Mouse (Mus musculus): Measurements from ENCODE around the gene Rab6b. TPM values are rescaled to one million over a fixed set of nuclear protein-coding genes. Genes with fewer than 3 reads are reported as not detected.
"Not testable (repeated sequence)": the region's sequence is repeated elsewhere in the genome, so short reads cannot be mapped to it uniquely, and the experiment has no call there.

Rab6b gene
- total RNA-seq, 2 experiments from 2014 or later: 536 to 566 TPM

DNA sequence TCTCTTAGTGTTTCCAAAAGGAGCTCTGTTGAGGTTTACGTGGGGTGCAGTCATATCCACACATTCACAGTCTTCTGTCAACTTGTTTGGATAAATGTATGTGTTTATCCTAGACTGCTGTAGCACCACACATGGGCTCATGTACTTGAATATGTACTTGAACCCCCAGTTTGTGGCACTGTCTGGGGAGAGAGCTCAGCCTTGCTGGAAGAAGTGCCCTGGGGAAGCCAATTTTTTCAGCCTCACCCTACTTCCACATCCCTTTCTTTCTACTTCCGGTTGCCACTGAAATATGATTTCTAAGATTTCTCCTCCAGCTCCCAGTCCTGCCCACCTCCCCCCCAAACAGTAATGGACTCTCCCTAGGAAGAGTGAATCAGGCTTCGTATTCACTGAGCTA lies 17.9 kb upstream of the Rab6b start:
- DNase-seq (ENCODE audit: low spot score in 2 of 2): peak in 1 of 2 experiments; percentile 5

DNA sequence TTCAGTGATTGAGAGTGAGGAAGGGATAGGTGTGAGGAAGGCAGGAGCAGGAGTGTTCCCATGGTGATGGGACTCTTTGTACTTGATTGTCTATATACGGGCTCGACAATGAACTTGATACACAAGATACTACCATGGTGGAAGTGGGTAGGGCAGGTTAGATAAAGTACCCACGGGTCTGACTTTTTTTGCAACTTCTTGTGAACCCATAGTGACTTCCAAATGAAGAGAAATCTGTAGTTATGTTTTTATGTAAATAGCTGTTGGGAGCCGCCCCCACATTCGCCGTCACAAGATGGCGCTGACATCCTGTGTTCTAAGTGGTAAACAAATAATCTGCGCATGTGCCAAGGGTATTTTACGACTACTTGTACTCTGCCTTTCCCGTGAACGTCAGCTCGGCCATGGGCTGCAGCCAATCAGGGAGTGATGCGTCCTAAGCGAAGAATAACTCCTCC lies 3.2 kb upstream of the Rab6b start:
- DNase-seq (ENCODE audit: low spot score in 2 of 2): not testable (repeated sequence)

- DNase-seq (ENCODE audit: low spot score in 2 of 2): no peak
Measured at GRCm38 (mm10) chr9:103108943-103109670, 2.5 kb upstream of the Rab6b start.

- no peak for DNase-seq (ENCODE audit: low spot score in 2 of 2)
Measured at GRCm38 (mm10) chr9:103109911-103110310, 1.7 kb upstream of the Rab6b start.

DNA sequence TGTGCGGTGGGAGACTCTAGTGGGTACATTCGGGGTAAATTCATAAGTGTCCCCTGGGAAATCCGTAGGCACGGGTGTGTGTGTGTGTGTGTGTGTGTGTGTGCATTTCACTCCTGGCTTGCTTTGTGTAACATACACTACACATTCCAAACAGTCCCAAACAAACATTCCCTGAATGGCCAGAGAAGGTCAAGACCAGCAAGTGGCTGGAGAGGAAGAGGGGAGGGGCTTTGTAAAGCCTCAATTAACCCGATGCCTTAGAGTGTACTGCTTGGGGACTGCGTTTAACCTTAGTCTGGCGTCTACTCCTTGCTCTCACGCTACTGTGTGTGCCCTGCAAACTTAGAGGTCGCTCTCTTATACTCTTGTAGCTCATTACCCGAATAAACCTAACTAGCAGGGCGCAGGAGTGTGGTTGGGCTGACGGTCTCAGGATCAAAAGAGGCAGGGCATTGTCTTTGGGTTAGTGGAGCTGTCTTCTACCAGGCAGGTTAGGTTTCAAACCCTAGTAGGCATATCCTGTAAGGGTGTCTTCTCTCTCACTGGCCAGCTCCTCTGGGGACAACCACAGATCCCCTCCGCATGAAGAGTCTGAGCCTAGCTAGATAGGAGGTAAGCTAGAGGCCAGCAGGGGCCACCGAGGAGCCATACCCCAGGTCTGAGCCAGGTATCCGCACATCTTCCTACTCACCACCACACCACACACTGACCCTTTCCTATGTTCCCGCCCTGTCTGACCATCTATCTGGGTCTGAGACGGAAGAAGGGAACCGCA lies 673 bp upstream of the Rab6b start:
- DNase-seq (ENCODE audit: low spot score in 2 of 2): no peak

DNA sequence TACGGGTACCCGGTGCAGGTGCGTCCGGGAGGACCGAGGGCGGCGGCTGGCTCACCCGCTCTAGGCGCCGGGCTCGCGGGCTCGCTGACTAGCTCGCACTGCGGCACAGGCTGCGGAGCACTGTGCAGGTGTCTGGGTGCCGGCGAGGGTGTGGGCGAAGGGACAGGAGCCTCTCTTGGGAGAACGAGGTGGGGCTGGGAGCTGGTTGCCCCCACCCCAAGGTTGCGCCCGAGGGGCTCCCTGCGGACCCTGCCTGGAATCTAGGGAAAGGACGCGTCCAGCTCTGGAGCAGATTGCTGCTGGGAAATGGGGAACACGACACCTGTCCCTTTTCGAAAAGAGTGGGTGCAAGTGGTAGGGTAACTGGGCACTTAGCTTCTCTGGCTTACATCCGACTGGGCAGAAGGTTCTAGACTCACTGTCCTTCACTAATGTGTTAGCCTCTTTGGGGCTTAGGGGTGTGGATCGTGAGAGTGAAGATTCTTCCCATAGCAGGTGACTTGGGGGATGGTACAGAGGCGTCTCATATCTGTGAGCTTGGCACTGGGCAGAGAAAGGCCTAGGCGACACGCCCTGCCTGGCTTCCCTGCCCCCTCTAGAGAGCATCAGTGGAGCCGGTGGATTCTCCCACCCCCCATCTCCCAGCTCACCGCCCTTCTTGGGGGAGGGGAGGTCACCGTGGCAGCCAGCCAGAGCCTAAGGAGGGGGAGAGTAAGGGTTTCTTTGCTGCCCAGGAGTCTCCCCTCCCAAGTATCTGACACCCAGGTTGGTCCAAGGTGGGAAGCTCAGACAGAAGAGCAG lies 1.1 kb downstream of the Rab6b start:
- DNase-seq (ENCODE audit: low spot score in 2 of 2): peak; percentile 51 to 63

DNA sequence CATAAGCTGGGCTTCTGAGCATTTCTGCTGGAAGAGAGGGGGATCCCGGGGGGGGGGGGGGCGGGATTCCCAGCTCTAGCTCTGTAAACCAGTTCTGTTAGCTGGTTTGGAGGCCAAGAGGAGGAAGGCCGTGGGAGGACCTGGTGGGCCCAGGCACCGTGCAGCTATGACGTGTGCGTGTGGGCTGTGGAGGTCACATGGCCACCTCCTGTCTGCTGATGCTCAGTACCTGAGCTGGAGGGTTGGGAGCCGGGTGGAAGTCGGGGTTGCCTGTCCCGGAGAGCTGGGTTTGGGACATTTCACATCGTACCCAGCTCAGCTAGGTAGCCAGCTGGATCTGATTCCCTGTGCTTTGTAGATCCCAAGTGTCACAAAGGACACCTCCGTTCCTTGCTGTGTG lies 1.8 kb downstream of the Rab6b start:
- no peak for DNase-seq (ENCODE audit: low spot score in 2 of 2)

GRCm38 (mm10) chr9:103114326-103114725 lies 2.7 kb downstream of the Rab6b start:
- no peak for DNase-seq (ENCODE audit: low spot score in 2 of 2)

GRCm38 (mm10) chr9:103114901-103115300 lies 3.3 kb downstream of the Rab6b start:
- no peak for DNase-seq (ENCODE audit: low spot score in 2 of 2)

DNA sequence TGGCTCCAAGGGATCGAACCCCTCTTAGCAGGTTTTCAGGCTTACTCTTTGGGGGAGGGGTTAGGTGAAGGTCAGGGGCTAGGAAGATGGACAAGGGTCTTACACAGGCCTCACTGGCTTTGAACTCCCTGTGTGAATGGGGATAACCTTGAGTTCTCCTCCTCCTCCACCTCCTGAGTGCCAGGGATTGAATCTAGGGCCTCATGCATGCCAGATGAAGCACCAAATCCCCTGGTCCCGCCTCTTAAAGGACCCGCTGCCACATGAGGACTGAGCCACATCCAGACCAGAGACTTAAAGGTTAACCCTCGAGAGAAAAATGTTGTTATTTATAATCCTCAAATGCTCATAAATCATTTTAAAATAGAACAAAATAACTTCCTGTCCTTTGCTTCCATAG lies 5.4 kb downstream of the Rab6b start:
- DNase-seq (ENCODE audit: low spot score in 2 of 2): no peak

DNA sequence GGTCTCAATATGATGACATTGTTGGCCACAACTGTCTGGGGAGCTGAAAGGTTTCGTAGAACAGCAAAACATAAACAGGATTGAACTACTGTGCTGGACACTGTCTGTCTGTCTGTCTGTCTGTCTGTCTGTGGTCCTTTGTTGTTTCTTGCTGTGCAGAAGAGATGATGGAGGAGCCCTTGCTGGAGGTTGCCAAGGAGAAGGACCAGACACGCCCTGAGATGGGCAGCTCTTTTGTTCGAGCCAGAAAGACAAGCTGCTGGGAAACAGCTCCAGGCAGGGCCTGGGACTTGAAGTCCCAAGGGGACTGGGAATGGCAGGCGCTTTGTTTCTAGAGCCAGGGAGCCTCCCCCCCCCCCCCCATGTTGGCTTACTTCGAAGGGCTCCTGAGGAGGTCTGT lies 5.9 kb downstream of the Rab6b start:
- DNase-seq (ENCODE audit: low spot score in 2 of 2): no peak

DNA sequence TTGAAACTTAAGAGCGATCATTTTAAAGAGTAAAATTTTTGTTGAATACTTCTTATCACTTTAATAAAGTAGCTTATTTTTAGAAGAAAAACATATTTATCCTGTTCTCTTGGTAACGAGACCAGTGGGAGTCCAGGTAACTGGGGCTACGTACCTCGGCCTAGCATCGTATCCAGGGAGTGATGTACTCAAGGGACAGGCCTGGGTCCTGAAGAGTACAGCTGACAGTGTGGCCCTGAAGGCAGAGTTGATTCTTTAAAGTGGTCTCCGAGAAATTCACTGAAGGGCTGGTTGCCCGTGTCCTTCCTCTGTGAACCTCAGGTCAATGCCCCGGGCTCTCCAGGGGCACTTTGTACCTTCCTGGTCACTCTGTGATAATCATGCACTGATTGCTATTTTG lies 6.4 kb downstream of the Rab6b start:
- DNase-seq (ENCODE audit: low spot score in 2 of 2): no peak

DNA sequence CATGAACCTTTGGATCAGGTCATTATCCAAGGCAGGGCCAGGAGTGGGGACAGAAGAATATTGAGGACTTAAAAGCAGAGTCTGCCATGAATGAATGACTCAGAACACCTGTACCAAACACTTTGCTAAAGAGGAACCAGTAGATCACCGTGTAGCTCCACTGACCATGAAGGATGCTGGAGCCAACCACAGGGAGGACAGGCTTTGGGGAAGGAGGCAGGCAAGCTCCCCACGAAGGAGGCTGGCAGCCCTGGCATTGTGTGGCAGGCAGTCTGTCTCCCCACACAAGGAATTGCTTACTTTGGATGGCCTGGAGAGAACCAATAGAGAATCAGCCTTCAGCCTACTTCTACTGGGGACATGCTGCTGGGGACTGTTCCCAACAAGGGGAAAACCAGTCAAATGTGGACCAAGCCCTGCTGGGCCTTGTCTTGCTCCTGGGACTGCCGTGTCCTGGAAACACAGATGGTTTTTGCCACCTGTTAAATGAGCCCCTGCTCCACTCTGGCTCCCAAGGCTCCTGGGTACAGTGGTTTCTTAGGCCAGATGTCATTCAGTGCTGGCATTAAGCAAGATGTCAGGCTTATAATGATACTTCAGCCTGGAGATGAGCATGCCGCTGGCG lies 7.2 kb downstream of the Rab6b start:
- DNase-seq (ENCODE audit: low spot score in 2 of 2): no peak

DNA sequence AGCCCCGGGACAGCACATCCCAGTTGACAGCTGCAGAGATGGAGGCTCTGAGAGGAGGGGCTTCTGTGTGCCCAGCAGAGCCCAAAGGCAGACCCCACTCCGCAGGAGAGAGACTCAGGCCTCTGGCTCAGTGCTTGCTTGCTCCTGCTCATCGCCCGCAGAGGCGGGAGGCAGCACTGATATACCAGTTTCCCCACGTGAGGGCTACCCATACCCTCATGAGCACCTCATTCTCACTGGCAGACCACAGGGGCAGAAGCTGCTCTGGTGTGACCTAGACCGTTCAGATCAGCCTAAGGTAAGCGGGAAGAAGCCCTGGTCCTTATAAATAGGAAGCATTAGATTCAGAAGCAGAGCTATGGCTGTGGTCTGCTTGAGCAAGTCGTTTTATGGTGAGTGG lies 8.2 kb downstream of the Rab6b start:
- no peak for DNase-seq (ENCODE audit: low spot score in 2 of 2)

GRCm38 (mm10) chr9:103120231-103120630 lies 8.6 kb downstream of the Rab6b start:
- DNase-seq (ENCODE audit: low spot score in 2 of 2): no peak

GRCm38 (mm10) chr9:103121546-103121945 lies 10.0 kb downstream of the Rab6b start:
- DNase-seq (ENCODE audit: low spot score in 2 of 2): no peak

GRCm38 (mm10) chr9:103124746-103125145 lies 13.2 kb downstream of the Rab6b start:
- no peak for DNase-seq (ENCODE audit: low spot score in 2 of 2)

DNA sequence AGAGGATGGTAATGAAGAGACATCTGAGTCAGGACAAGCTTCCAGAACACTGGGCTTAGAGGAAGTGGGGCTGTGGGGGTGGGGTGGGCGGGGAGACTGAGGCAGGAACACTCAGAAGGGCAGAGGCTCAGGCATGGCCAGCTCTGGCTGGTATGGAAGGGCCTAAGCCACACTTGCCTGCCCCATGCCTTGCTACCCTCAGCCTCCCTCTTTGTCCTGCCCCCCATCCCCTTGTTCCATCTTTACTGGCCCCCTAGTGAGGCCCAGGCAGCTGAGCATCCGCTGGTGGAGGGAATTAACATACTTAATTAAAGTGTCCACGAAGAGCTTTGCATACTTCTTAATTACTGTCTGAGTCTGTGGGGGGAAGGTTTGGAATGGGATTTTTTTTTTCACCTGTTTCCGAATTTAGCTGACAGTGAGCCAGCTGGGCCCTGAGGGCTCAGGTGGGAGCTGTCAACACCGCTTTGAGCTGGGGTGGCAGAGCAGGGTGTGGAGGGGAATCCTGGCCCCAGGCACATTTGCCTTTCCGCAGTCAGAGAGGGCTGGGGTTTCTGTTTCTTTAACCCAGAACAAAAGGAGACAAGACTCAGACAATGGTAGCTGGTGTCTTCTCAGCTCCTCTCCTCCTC lies 22.0 kb downstream of the Rab6b start:
- DNase-seq (ENCODE audit: low spot score in 2 of 2): no peak

GRCm38 (mm10) chr9:103134450-103135030 lies 23.0 kb downstream of the Rab6b start:
- DNase-seq (ENCODE audit: low spot score in 2 of 2): no peak

GRCm38 (mm10) chr9:103139481-103139880 lies 27.9 kb downstream of the Rab6b start:
- DNase-seq (ENCODE audit: low spot score in 2 of 2): no peak

All from layer of hippocampus, postnatal 10 days (tissue).